Mouse (Mus musculus): ENCODE results near the gene 4930519P11Rik.

Gene 4930519P11Rik

GRCm38 (mm10) chr2:154613118-154614115, at the start of gene 4930519P11Rik, which contains the start of gene Zfp341:
Gene 4930519P11Rik (minus strand): TSS chr2:154613437.
Gene Zfp341 (plus strand): TSS chr2:154613297.
- DNase-seq (ENCODE audit: low read depth, low spot score) = peak; percentile 88

GRCm38 (mm10) chr2:154659531-154660074, 46.4 kb upstream of the 4930519P11Rik start:
- no peak for DNase-seq (ENCODE audit: low read depth, low spot score)

GRCm38 (mm10) chr2:154659070-154659469, 45.8 kb upstream of the 4930519P11Rik start:
- no peak for DNase-seq (ENCODE audit: low read depth, low spot score)

- DNase-seq (ENCODE audit: low read depth, low spot score) = no peak
Measured at GRCm38 (mm10) chr2:154657486-154658237, 44.4 kb upstream of the 4930519P11Rik start.

- DNase-seq (ENCODE audit: low read depth, low spot score) = peak; percentile 97
Measured at GRCm38 (mm10) chr2:154656710-154657485, 43.7 kb upstream of the 4930519P11Rik start.

GRCm38 (mm10) chr2:154655878-154656414, 42.7 kb upstream of the 4930519P11Rik start:
- DNase-seq (ENCODE audit: low read depth, low spot score) = no peak

GRCm38 (mm10) chr2:154654976-154655375, 41.7 kb upstream of the 4930519P11Rik start:
- no peak for DNase-seq (ENCODE audit: low read depth, low spot score)

- DNase-seq (ENCODE audit: low read depth, low spot score) = peak; percentile 39
Measured at GRCm38 (mm10) chr2:154651363-154651762, 38.1 kb upstream of the 4930519P11Rik start, which contains the start of gene Chmp4b. Gene Chmp4b (plus strand): TSS chr2:154651705.

GRCm38 (mm10) chr2:154650404-154650803, 37.2 kb upstream of the 4930519P11Rik start:
- DNase-seq (ENCODE audit: low read depth, low spot score) = no peak

- peak; percentile 32 for DNase-seq (ENCODE audit: low read depth, low spot score)
Measured at GRCm38 (mm10) chr2:154648086-154648485, 34.8 kb upstream of the 4930519P11Rik start.

- no peak for DNase-seq (ENCODE audit: low read depth, low spot score)
Measured at GRCm38 (mm10) chr2:154646634-154647033, 33.4 kb upstream of the 4930519P11Rik start.

- DNase-seq (ENCODE audit: low read depth, low spot score) = no peak
Measured at GRCm38 (mm10) chr2:154642712-154643385, 29.6 kb upstream of the 4930519P11Rik start.

- DNase-seq (ENCODE audit: low read depth, low spot score) = no peak
Measured at GRCm38 (mm10) chr2:154642005-154642459, 28.8 kb upstream of the 4930519P11Rik start.

GRCm38 (mm10) chr2:154641176-154641575, 27.9 kb upstream of the 4930519P11Rik start:
- DNase-seq (ENCODE audit: low read depth, low spot score) = no peak

- DNase-seq (ENCODE audit: low read depth, low spot score) = no peak
Measured at GRCm38 (mm10) chr2:154639115-154639514, 25.9 kb upstream of the 4930519P11Rik start.

- DNase-seq (ENCODE audit: low read depth, low spot score) = no peak
Measured at GRCm38 (mm10) chr2:154638521-154638920, 25.3 kb upstream of the 4930519P11Rik start.

GRCm38 (mm10) chr2:154635826-154636225, 22.6 kb upstream of the 4930519P11Rik start:
- no peak for DNase-seq (ENCODE audit: low read depth, low spot score)

- no peak for DNase-seq (ENCODE audit: low read depth, low spot score)
Measured at GRCm38 (mm10) chr2:154633876-154634644, 20.8 kb upstream of the 4930519P11Rik start.

GRCm38 (mm10) chr2:154633039-154633742, 20.0 kb upstream of the 4930519P11Rik start:
- DNase-seq (ENCODE audit: low read depth, low spot score) = no peak

Measured in forelimb bud, embryonic 11.5 days (tissue).